Mouse (Mus musculus) midbrain, embryonic 13.5 days (tissue): ENCODE results near the gene Psmc1. TPM values are rescaled to one million over a fixed set of nuclear protein-coding genes. Genes with fewer than 3 reads are reported as not detected.

Experiments used
- ATAC-seq: fragments of 200-750 bp; cut with Nextera tagmentation; 2 replicates; pipeline ENCODE4 v1.8.0; 2017; ENCODE audit warnings: mild to moderate bottlenecking, moderate TSS enrichment, moderate library complexity
- H3K27ac ChIP-seq: fragments of 300-500 bp; sonication (generic); 2 replicates; pipeline ENCODE4 v1.5.1; 2015; ENCODE audit warnings: inconsistent platforms, mild to moderate bottlenecking, moderate library complexity
- H3K27me3 ChIP-seq: fragments of 300-500 bp; sonication (generic); 2 replicates; pipeline ENCODE4 v1.6.1; 2015; ENCODE audit warnings: mild to moderate bottlenecking, inconsistent platforms
- H3K36me3 ChIP-seq: fragments of 300-500 bp; sonication (generic); 2 replicates; pipeline ENCODE4 v1.6.1; 2015; ENCODE audit warnings: mild to moderate bottlenecking, inconsistent platforms
- H3K4me1 ChIP-seq: fragments of 300-500 bp; sonication (generic); replicated peaks from 2 replicates; pipeline ENCODE4 v1.6.1; 2015; ENCODE audit warnings: inconsistent platforms
- H3K4me2 ChIP-seq: fragments of 300-500 bp; sonication (generic); replicated peaks from 2 replicates; pipeline ENCODE4 v1.6.1; 2015; ENCODE audit warnings: moderate library complexity, mild to moderate bottlenecking, inconsistent platforms
- H3K4me3 ChIP-seq: fragments of 300-500 bp; sonication (generic); replicated peaks from 2 replicates; pipeline ENCODE4 v1.5.1; 2015; ENCODE audit warnings: mild to moderate bottlenecking, inconsistent platforms
- H3K9ac ChIP-seq: fragments of 300-500 bp; sonication (generic); replicated peaks from 2 replicates; pipeline ENCODE4 v1.6.1; 2015; ENCODE audit warnings: mild to moderate bottlenecking, inconsistent platforms
- H3K9me3 ChIP-seq: fragments of 300-500 bp; sonication (generic); 2 replicates; pipeline ENCODE4 v1.6.1; 2016; ENCODE audit warnings: mild to moderate bottlenecking, inconsistent platforms
- WGBS: fragments of 180-500 bp; shearing (Covaris S2); methylation state at CpG from one replicate; pipeline ENCODE4 v1.1.7; 2015; 5-methylcytosine and 5-hydroxymethylcytosine counted together
- polyA plus RNA-seq: library from polyadenylated mRNA; unstranded; fragments of >200 nt; fragmentation: Nextera tagmentation; extraction: Ambion mirVana; gene quantifications from 2 replicates; pipeline ENCODE4 v1.2.1, GENCODE M21; 2015

Gene Psmc1
- polyA plus RNA-seq, 1 experiment from 2014 or later = 281 TPM

DNA sequence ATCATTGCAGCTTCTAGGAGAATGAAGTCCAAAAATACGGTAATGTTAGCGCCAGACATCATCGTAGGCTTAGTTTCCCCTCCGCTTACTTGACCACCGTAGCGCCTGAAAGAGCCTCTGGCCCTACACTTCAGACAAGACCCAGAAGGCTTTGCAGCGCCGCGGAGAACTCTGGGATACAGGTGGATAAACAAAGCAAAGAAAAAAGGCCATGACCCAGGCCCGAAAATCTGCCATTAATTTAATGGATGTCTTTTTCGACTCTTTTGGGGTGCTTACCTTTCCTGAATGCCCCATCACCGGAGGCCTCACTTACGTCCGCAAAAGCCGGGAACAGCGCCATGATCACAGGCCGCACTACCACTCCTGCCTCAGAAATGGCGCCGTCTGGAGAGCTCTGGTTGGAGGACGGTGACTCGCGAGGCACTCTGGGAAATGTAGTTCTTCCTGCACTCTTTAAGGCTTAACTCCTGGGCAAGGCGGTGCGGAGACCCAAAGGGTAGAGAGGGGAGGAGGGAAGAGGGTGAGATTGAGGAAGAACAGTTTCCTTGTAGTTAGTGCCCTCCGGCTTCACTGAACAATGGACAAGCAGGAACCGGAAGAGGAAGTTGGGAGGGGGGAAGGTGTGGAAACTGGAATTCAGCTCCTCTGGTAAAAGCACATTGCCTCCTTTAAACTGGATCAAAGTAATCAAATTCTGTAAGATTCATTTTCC, 49.5 kb downstream of the Psmc1 start, which contains the start of gene Nrde2:
Gene Nrde2 (minus strand): TSS at position 393 of the 715 bp plus-strand sequence.
- under 1% methylated on average over 26 of the region's 26 CpGs for WGBS
- peaks cover 8% of the 10 kb centered on the region for H3K4me1 ChIP-seq
- no peaks in the 10 kb centered on the region for H3K9me3 ChIP-seq
- H3K27ac ChIP-seq = peak within 1 kb of the TSS; percentile 73
- ATAC-seq = peak; percentile 100
- H3K27me3 ChIP-seq = no peaks in the 10 kb centered on the region
- peak within 1 kb of the TSS; percentile 69 for H3K9ac ChIP-seq
- peak within 1 kb of the TSS; percentile 53 for H3K4me3 ChIP-seq
- 0 out of 2 replicates have a peak, but pooled peaks cover 3% of the 10 kb centered on the region for H3K36me3 ChIP-seq
- H3K4me2 ChIP-seq = peak within 1 kb of the TSS; percentile 68

DNA sequence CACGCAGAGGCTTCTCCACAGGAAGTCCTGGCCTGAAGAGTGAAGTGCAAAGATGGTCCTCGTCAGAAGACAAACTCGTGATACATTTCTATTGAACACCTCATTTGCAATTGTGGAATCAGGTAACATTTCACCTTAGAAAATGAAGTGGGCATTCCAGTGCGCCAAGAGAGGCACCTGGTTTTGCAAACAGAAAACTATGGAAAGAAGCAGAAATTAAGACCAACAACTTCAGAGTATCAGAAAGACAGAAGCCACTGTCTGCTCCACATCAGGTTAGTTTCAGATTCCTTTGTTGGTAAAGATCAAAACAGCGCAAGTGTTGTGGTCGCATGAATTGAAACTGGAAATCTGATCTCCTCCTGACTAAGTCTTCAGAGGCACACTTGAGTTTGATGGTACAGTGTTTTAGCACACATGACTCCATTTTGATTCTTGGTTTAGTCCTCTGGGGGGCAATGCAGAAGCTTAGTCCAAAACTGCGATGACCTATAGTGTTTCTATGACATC, 55.1 kb downstream of the Psmc1 start:
- Histone ChIP-seq H3K9ac (no peak overlapping the region), H3K4me1 (peaks cover 21% of the 10 kb centered on the region), H3K4me3 (no peak overlapping the region), H3K4me2 (no peak overlapping the region), H3K36me3 (no peaks in the 10 kb centered on the region), H3K27ac (no peak overlapping the region), H3K27me3 (no peaks in the 10 kb centered on the region), H3K9me3 (no peaks in the 10 kb centered on the region)
- WGBS = 81% methylated on average over 7 of the region's 7 CpGs
- ATAC-seq = no peak

GRCm38 (mm10) chr12:100166177-100166576, 56.2 kb downstream of the Psmc1 start:
- Histone ChIP-seq H3K27ac (peak overlapping the region; percentile 53; the same call in 1 of the 2 replicates), H3K9me3 (no peaks in the 10 kb centered on the region), H3K4me2 (no peak overlapping the region), H3K36me3 (no peaks in the 10 kb centered on the region), H3K27me3 (no peaks in the 10 kb centered on the region), H3K4me3 (no peak overlapping the region), H3K4me1 (peaks cover 21% of the 10 kb centered on the region), H3K9ac (no peak overlapping the region)
- WGBS = 20% methylated on average over 3 of the region's 3 CpGs
- ATAC-seq = peak; percentile 77

DNA sequence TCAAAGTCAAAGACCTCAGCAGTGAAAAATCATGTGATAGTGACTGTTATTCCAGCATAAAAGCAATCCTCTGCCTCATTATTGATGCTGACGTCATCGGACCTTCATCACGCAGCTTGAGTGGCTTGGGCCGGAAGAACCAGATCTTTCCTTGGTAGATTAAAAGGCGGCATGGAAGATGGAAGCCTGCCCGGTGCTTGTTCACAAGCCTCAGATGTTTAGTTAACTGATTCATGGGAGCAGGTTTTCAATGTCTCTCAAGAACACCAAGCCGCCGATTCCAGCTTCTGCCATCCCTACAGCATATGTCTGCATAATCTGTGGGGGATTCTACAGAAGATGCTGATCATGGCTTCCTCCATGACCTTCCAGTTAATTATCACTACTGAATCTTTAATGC, 57.0 kb downstream of the Psmc1 start:
- Histone ChIP-seq H3K4me3 (no peak overlapping the region), H3K27me3 (no peaks in the 10 kb centered on the region), H3K9me3 (no peaks in the 10 kb centered on the region), H3K36me3 (no peaks in the 10 kb centered on the region), H3K27ac (peak overlapping the region; percentile 53; the same call in 1 of the 2 replicates), H3K9ac (no peak overlapping the region), H3K4me1 (peaks cover 21% of the 10 kb centered on the region), H3K4me2 (no peak overlapping the region)
- WGBS = 57% methylated on average over 8 of the region's 8 CpGs
- ATAC-seq = no peak

DNA sequence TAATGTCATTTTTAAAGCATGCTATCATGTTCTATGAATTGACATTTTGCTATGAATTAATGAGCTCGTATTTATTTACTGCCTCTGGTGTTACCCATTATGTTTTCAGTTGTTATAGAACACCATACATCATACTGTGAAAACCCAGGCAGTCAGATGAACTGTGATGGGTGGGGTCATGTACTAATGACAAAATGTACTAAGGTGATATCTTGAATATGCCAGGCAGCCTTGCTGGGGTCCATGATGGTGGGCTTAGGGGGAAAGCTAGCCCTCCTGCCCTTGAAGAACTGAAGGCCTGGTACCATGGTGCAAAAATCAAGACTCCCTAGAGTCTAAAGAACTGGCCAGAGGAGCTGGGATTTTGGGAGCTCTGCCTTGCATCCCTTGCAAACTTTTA, 57.5 kb downstream of the Psmc1 start:
- peaks cover 21% of the 10 kb centered on the region for H3K4me1 ChIP-seq

GRCm38 (mm10) chr12:100167931-100168871, 58.2 kb downstream of the Psmc1 start:
- Histone ChIP-seq H3K9ac (peak overlapping the region; percentile 56; the same call in 1 of the 2 replicates), H3K27me3 (no peaks in the 10 kb centered on the region), H3K4me1 (peaks cover 21% of the 10 kb centered on the region), H3K4me3 (peak overlapping the region; percentile 18), H3K36me3 (no peaks in the 10 kb centered on the region), H3K4me2 (peak overlapping the region; percentile 50), H3K27ac (peak overlapping the region; percentile 87), H3K9me3 (no peaks in the 10 kb centered on the region)
- ATAC-seq = peak; percentile 83
- 8% methylated on average over 28 of the region's 28 CpGs for WGBS

More for the DNA sequence above, 57.5 kb downstream of the Psmc1 start:
- peak overlapping the region; percentile 87 for H3K27ac ChIP-seq
- no peaks in the 10 kb centered on the region for H3K36me3 ChIP-seq
- peak overlapping the region; percentile 50; the same call in 1 of the 2 replicates for H3K4me2 ChIP-seq
- no peak overlapping the region for H3K9ac ChIP-seq
- no peaks in the 10 kb centered on the region for H3K9me3 ChIP-seq
- no peak overlapping the region for H3K4me3 ChIP-seq
- no peaks in the 10 kb centered on the region for H3K27me3 ChIP-seq
- 91% methylated on average over 1 of the region's 1 CpGs for WGBS
- ATAC-seq = peak; percentile 6; the same call in 1 of the 2 replicates

- ATAC-seq = no peak
- Histone ChIP-seq H3K27me3 (no peaks in the 10 kb centered on the region), H3K4me2 (no peak overlapping the region), H3K4me3 (no peak overlapping the region), H3K9me3 (no peaks in the 10 kb centered on the region), H3K27ac (no peak overlapping the region), H3K9ac (no peak overlapping the region), H3K4me1 (peaks cover 23% of the 10 kb centered on the region), H3K36me3 (no peaks in the 10 kb centered on the region)
- whole genome bisulfite sequencing = 79% methylated on average over 7 of the region's 7 CpGs
Measured at GRCm38 (mm10) chr12:100172481-100172880, 62.5 kb downstream of the Psmc1 start.

Other genes starting within 250 kb of the Psmc1 start
- gene Efcab11, start 225.7 kb upstream of the Psmc1 start, polyA plus RNA-seq = 9.2 and 10.3 TPM in 2 replicates
- gene Tdp1, start 225.6 kb upstream of the Psmc1 start, polyA plus RNA-seq = 57.3 and 58.2 TPM in 2 replicates
- 0.27 and 0.46 TPM in 2 replicates for gene Kcnk13, start 145.7 kb upstream of the Psmc1 start, polyA plus RNA-seq
- 14.2 and 14.3 TPM in 2 replicates for gene Nrde2, start 49.5 kb downstream of the Psmc1 start, polyA plus RNA-seq
- gene Calm1, start 89.3 kb downstream of the Psmc1 start, polyA plus RNA-seq = 2,058 and 2,203 TPM in 2 replicates